Mouse (Mus musculus): ENCODE results near the gene Kcna5.

DNA sequence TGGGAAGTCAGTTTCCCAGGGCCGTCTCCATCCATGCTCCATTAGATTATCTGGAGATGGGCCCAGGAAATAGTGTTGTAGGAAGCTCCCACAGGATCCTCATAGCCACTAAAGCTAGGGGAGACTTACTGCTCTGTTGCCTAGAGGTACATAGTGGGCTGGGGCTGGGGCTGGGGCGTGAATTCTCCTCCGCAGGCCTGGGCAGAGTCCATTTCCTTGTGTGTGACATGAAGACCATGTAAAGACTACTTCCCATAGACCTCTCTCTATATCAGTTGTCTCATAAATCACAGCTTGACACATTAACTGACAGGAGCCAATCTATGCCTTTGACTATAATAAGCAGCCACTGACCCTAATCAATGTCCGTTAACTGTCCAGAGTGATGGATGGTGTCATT lies 7.5 kb upstream of the Kcna5 start:
- TF ChIP-seq CTCF (conservative IDR thresholded peaks at IDR 0.05 in 1 of 2, IDR thresholded peaks at IDR 0.05 in 1 of 2; ENCODE audit: low read depth in 2 of 2, low read length in 2 of 2) (no peak), ZC3H11A (IDR thresholded peaks at IDR 0.05; ENCODE audit: low read depth, low read length) (no peak), MEF2A (IDR thresholded peaks at IDR 0.05; ENCODE audit: borderline replicate concordance, low read depth, low read length) (no peak), NRF1 (IDR thresholded peaks at IDR 0.05; ENCODE audit: low read depth, low read length) (no peak), POLR2A (IDR thresholded peaks at IDR 0.05; ENCODE audit: low read depth, low read length) (no peak), RAD21 (IDR thresholded peaks at IDR 0.05; ENCODE audit: low read depth, low read length) (no peak), SMC3 (IDR thresholded peaks at IDR 0.05; ENCODE audit: low read depth, low read length) (no peak), ELF1 (IDR thresholded peaks at IDR 0.05; ENCODE audit: low read depth, low read length) (no peak), CHD2 (IDR thresholded peaks at IDR 0.05; ENCODE audit: low read length) (no peak), ZNF384 (IDR thresholded peaks at IDR 0.05; ENCODE audit: low read depth, low read length) (no peak), POLR2AphosphoS2 (IDR thresholded peaks at IDR 0.05; ENCODE audit: low read depth, low read length) (no peak)

Data from CH12.LX (cell line).